Mouse (Mus musculus) embryonic facial prominence, embryonic 13.5 days (tissue): Measurements from ENCODE around the gene Oxld1. TPM values are rescaled to one million over a fixed set of nuclear protein-coding genes. Genes with fewer than 3 reads are reported as not detected.

Experiments
- ATAC-seq: fragments of 200-750 bp; cut with Nextera tagmentation; 2 replicates; pipeline ENCODE4 v1.8.0; 2017; ENCODE audit warnings: low read depth; ENCODE audit not compliant: insufficient number of reproducible peaks, insufficient read depth, low FRiP score, low TSS enrichment
- H3K27ac ChIP-seq: fragments of 300-500 bp; sonication (generic); 2 replicates; pipeline ENCODE4 v1.5.1; 2015; ENCODE audit warnings: moderate library complexity, mild to moderate bottlenecking, inconsistent platforms
- H3K27me3 ChIP-seq: fragments of 300-500 bp; sonication (generic); 2 replicates; pipeline ENCODE4 v1.6.1; 2015; ENCODE audit warnings: mild to moderate bottlenecking, inconsistent platforms
- H3K36me3 ChIP-seq: fragments of 300-500 bp; sonication (generic); 2 replicates; pipeline ENCODE4 v1.6.1; 2015; ENCODE audit warnings: mild to moderate bottlenecking, inconsistent platforms
- H3K4me1 ChIP-seq: fragments of 300-500 bp; sonication (generic); 2 replicates; pipeline ENCODE4 v1.6.1; 2015; ENCODE audit warnings: inconsistent platforms
- H3K4me2 ChIP-seq: fragments of 300-500 bp; sonication (generic); 2 replicates; pipeline ENCODE4 v1.6.1; 2015; ENCODE audit warnings: moderate library complexity, mild to moderate bottlenecking, inconsistent platforms
- H3K4me3 ChIP-seq: fragments of 300-500 bp; sonication (generic); 2 replicates; pipeline ENCODE4 v1.5.1; 2015; ENCODE audit warnings: mild to moderate bottlenecking, inconsistent platforms
- H3K9ac ChIP-seq: fragments of 300-500 bp; sonication (generic); 2 replicates; pipeline ENCODE4 v1.6.1; 2015; ENCODE audit warnings: mild to moderate bottlenecking, inconsistent platforms
- H3K9me3 ChIP-seq: fragments of 300-500 bp; sonication (generic); 2 replicates; pipeline ENCODE4 v1.6.1; 2016; ENCODE audit warnings: inconsistent platforms
- WGBS: fragments of 180-500 bp; shearing (Covaris S2); methylation state at CpG from one replicate; pipeline ENCODE4 v1.1.7; 2015; ENCODE audit warnings: mixed read lengths; 5-methylcytosine and 5-hydroxymethylcytosine counted together
- polyA plus RNA-seq: library from polyadenylated mRNA; unstranded; fragments of >200 nt; fragmentation: Nextera tagmentation; extraction: Ambion mirVana; gene quantifications from 2 replicates; pipeline ENCODE4 v1.2.1, GENCODE M21; 2015

Gene Oxld1
- polyA plus RNA-seq, 1 experiment from 2014 or later: 15.8 TPM

- no peak overlapping the region for H3K4me3 ChIP-seq
- H3K9ac ChIP-seq: no peak overlapping the region
These were observed 14.2 kb upstream of the Oxld1 start for GRCm38 (mm10) chr11:120472052-120472451.

DNA sequence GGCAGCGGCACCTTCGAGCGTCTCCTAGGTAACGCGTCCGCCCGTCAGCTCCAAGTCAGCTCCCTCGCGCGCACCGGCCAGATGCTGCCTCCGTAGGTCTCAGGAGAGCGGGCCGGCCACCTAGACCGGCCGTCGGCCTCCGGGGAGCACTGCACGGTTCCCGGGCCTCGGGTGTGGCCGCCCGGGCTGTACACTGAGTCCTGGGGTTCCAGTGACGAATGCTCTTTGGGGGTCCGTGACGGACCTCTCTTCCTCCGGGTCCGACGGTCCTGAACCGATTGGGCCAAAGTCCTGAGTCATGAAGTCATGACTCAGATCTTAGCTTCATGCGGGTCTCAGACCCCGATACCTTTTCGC lies 9.8 kb upstream of the Oxld1 start:
- Histone ChIP-seq H3K4me2 (peak overlapping the region; percentile 93), H3K9me3 (no peaks in the 10 kb centered on the region), H3K4me3 (peak overlapping the region; percentile 98), H3K4me1 (peaks cover 22% of the 10 kb centered on the region), H3K27me3 (no peaks in the 10 kb centered on the region), H3K36me3 (peaks cover 61% of the 10 kb centered on the region), H3K27ac (peak overlapping the region; percentile 55), H3K9ac (peak overlapping the region; percentile 95)
- WGBS: under 1% methylated on average over 33 of the region's 33 CpGs
- ATAC-seq: peak; percentile 29; the same call in 1 of the 2 replicates

More at GRCm38 (mm10) chr11:120472052-120472451, 14.2 kb upstream of the Oxld1 start:
- ATAC-seq: no peak
- Histone ChIP-seq H3K9me3 (no peaks in the 10 kb centered on the region), H3K27me3 (no peaks in the 10 kb centered on the region), H3K36me3 (peaks cover 76% of the 10 kb centered on the region), H3K4me2 (no peak overlapping the region), H3K4me1 (peaks cover 10% of the 10 kb centered on the region), H3K27ac (no peak overlapping the region)
- WGBS: 95% methylated on average over 6 of the region's 6 CpGs

GRCm38 (mm10) chr11:120467051-120467735 lies 9.3 kb upstream of the Oxld1 start, which contains the start of gene Arl16:
Gene Arl16 (minus strand): TSS chr11:120467607.
- H3K4me3 ChIP-seq: peak within 1 kb of the TSS; percentile 98
- H3K9me3 ChIP-seq: no peaks in the 10 kb centered on the region
- peak; percentile 99 for ATAC-seq
- peaks cover 22% of the 10 kb centered on the region for H3K4me1 ChIP-seq
- peaks cover 61% of the 10 kb centered on the region for H3K36me3 ChIP-seq
- no peaks in the 10 kb centered on the region for H3K27me3 ChIP-seq
- WGBS: under 1% methylated on average over 53 of the region's 54 CpGs
- H3K9ac ChIP-seq: peak within 1 kb of the TSS; percentile 95
- H3K27ac ChIP-seq: peak within 1 kb of the TSS; percentile 74
- H3K4me2 ChIP-seq: peak within 1 kb of the TSS; percentile 93

DNA sequence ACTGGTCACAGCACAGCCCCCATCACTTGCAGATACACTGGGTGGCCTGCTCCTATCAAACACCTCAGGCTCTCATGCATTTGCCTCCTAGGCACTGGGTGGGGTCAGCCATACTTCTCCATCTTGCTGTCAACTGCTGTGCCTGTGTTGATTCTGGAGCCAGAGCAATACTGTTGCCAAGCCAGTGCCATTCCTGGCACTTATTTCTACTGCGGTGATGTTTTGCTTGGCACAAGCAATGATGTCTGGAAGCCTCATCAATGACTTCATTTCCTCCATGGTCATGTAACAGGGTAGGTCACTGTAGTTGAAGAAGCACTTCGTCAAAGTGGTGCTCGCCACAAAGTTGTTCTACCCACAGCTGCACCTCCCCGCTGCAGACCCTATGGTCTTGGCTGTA lies 7.7 kb upstream of the Oxld1 start:
- H3K27ac ChIP-seq: no peak overlapping the region
- H3K27me3 ChIP-seq: no peaks in the 10 kb centered on the region
- ATAC-seq: no peak
- H3K9ac ChIP-seq: no peak overlapping the region
- H3K4me3 ChIP-seq: 0 out of 2 replicates have a peak overlapping the region, but pooled peaks have one; percentile 98
- H3K9me3 ChIP-seq: no peaks in the 10 kb centered on the region
- peaks cover 22% of the 10 kb centered on the region for H3K4me1 ChIP-seq
- peaks cover 61% of the 10 kb centered on the region for H3K36me3 ChIP-seq
- 86% methylated on average over 4 of the region's 4 CpGs for WGBS
- H3K4me2 ChIP-seq: peak overlapping the region; percentile 93; the same call in 1 of the 2 replicates

GRCm38 (mm10) chr11:120464365-120464764 lies 6.5 kb upstream of the Oxld1 start:
- H3K36me3 ChIP-seq: peaks cover 59% of the 10 kb centered on the region
- ATAC-seq: no peak

DNA sequence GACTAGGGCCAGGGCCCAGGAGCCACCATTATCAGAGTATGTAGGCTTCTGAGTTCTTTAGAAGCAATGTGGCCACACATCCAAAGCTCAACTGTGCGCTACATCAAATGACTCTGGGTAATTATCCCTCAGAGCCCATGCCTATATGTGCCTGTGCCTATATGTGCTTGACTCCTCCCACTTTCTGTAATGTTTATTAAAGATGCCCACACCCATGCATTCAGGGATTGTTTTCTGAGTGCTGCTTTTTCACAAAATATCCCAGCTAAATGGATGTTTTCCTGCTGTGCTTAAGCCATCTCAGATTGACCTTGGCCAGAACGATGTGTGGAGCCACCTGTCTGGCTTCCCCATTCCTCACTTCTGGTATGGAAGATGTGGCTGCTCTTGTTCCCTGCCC lies 5.7 kb upstream of the Oxld1 start:
- no peak overlapping the region for H3K27ac ChIP-seq
- no peaks in the 10 kb centered on the region for H3K9me3 ChIP-seq
- H3K4me2 ChIP-seq: no peak overlapping the region
- ATAC-seq: no peak
- H3K36me3 ChIP-seq: peaks cover 63% of the 10 kb centered on the region
- H3K4me1 ChIP-seq: peaks cover 28% of the 10 kb centered on the region
- H3K9ac ChIP-seq: no peak overlapping the region
- no peaks in the 10 kb centered on the region for H3K27me3 ChIP-seq
- no peak overlapping the region for H3K4me3 ChIP-seq
- WGBS: 86% methylated on average over 2 of the region's 2 CpGs

More at GRCm38 (mm10) chr11:120464365-120464764, 6.5 kb upstream of the Oxld1 start:
- H3K27me3 ChIP-seq: no peaks in the 10 kb centered on the region
- H3K4me2 ChIP-seq: no peak overlapping the region
- 86% methylated on average over 5 of the region's 5 CpGs for WGBS
- H3K9ac ChIP-seq: no peak overlapping the region
- H3K4me3 ChIP-seq: no peak overlapping the region
- H3K4me1 ChIP-seq: peaks cover 23% of the 10 kb centered on the region
- H3K9me3 ChIP-seq: no peaks in the 10 kb centered on the region
- H3K27ac ChIP-seq: no peak overlapping the region

DNA sequence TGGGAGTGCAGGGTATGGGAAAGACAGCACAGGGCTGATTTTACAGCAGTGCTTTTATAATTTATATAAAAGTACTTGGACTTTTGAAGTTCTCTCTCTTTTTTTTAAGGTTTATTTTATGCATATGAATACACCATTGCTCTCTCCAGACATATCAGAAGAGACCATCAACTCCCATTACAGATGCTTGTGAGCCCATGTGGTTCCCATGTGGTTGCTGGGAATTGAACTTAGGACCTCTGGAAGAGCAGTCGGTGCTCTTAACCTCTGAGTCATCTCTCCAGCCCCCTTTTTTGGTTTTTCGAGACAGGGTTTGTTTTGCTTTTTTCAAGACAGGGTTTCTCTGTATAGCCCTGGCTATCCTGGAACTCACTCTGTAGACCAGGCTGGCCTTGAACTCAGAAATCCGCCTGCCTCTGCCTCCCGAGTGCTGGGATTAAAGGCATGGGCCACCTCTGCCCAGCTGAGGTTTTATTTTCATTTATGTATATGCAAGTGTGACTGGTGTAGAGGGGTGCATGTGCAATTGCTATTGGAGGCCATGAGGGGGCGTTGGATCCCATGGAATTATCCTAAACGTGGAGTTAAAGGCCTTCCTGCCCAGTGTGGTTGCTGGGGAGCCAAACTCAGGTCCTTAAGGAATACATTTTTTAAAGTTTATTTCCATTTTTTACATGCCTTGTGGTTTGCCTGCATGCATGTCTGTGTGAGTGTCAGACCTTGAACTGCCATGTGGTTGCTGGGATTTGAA lies 1.2 kb upstream of the Oxld1 start:
- Histone ChIP-seq H3K4me3 (peak overlapping the region; percentile 91), H3K9me3 (no peaks in the 10 kb centered on the region), H3K27ac (no peak overlapping the region), H3K9ac (peak overlapping the region; percentile 97), H3K36me3 (peaks cover 57% of the 10 kb centered on the region), H3K4me1 (peaks cover 21% of the 10 kb centered on the region), H3K27me3 (no peaks in the 10 kb centered on the region), H3K4me2 (peak overlapping the region; percentile 91)
- ATAC-seq: no peak
- 64% methylated on average over 6 of the region's 6 CpGs for WGBS

- H3K9me3 ChIP-seq: no peaks in the 10 kb centered on the region
- ATAC-seq: no peak
- H3K27ac ChIP-seq: peak overlapping the region; percentile 82
- H3K27me3 ChIP-seq: no peaks in the 10 kb centered on the region
- H3K4me1 ChIP-seq: peaks cover 21% of the 10 kb centered on the region
- peak overlapping the region; percentile 97 for H3K9ac ChIP-seq
- H3K36me3 ChIP-seq: peaks cover 41% of the 10 kb centered on the region
- 33% methylated on average over 14 of the region's 14 CpGs for WGBS
- H3K4me2 ChIP-seq: peak overlapping the region; percentile 91
- peak overlapping the region; percentile 91 for H3K4me3 ChIP-seq
These were observed 498 bp downstream of the Oxld1 start for GRCm38 (mm10) chr11:120457370-120457769.

GRCm38 (mm10) chr11:120455413-120455812 lies 2.5 kb downstream of the Oxld1 start:
- H3K27ac ChIP-seq: no peak overlapping the region
- H3K4me2 ChIP-seq: no peak overlapping the region
- H3K27me3 ChIP-seq: no peaks in the 10 kb centered on the region
- H3K9me3 ChIP-seq: no peaks in the 10 kb centered on the region
- no peak for ATAC-seq
- H3K36me3 ChIP-seq: peaks cover 23% of the 10 kb centered on the region
- H3K9ac ChIP-seq: no peak overlapping the region
- 93% methylated on average over 7 of the region's 7 CpGs for WGBS
- H3K4me3 ChIP-seq: no peak overlapping the region
- H3K4me1 ChIP-seq: peaks cover 21% of the 10 kb centered on the region

DNA sequence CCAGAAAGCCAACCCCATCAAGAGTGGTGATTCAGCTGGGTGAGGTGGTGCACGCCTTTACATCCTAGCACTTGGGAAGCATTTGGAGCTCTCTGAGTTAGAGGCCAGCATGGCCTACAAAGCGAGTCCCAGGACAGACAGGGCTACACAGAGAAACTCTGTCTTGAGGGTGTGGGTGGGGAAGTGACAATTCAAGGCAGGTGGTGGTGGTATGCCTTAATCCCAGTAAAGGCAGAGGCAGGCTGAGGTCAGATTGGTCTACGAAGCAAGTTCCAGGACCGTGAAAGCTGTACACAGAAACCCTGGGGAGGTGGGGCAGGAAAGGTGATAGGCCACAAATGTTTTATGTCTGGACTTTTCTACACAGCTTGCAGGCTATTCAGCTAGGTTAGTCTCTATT lies 2.9 kb downstream of the Oxld1 start:
- peaks cover 21% of the 10 kb centered on the region for H3K4me1 ChIP-seq
- no peaks in the 10 kb centered on the region for H3K9me3 ChIP-seq
- no peak overlapping the region for H3K9ac ChIP-seq
- H3K4me3 ChIP-seq: no peak overlapping the region
- peaks cover 20% of the 10 kb centered on the region for H3K36me3 ChIP-seq
- WGBS: 83% methylated on average over 4 of the region's 4 CpGs
- no peak overlapping the region for H3K27ac ChIP-seq
- ATAC-seq: no peak
- H3K27me3 ChIP-seq: no peaks in the 10 kb centered on the region
- no peak overlapping the region for H3K4me2 ChIP-seq

- Histone ChIP-seq H3K9me3 (no peaks in the 10 kb centered on the region), H3K4me1 (peaks cover 9% of the 10 kb centered on the region), H3K27me3 (no peaks in the 10 kb centered on the region), H3K27ac (no peak within 1 kb of the TSS), H3K9ac (peak within 1 kb of the TSS; percentile 32; the same call in 1 of the 2 replicates), H3K4me2 (no peak within 1 kb of the TSS), H3K36me3 (peaks cover 10% of the 10 kb centered on the region; the same call in 1 of the 2 replicates), H3K4me3 (no peak within 1 kb of the TSS)
- no peak for ATAC-seq
- 89% methylated on average over 4 of the region's 4 CpGs for WGBS
These were observed 4.6 kb downstream of the Oxld1 start, which contains the start of gene Pde6g for GRCm38 (mm10) chr11:120453306-120453705. Gene Pde6g (minus strand): TSS chr11:120453500.
